Mouse (Mus musculus): ENCODE results near the gene Cbarp. TPM values are rescaled to one million over a fixed set of nuclear protein-coding genes. Genes with fewer than 3 reads are reported as not detected.

Gene Cbarp
- polyA plus RNA-seq, 1 experiment from 2014 or later = 6.8 TPM

- H3K27me3 ChIP-seq (ENCODE audit: poor library complexity, severe bottlenecking) = no peaks in the 10 kb centered on the region
- H3K36me3 ChIP-seq (replicated peaks) = peaks cover 77% of the 10 kb centered on the region
- peaks cover 79% of the 10 kb centered on the region for H3K4me1 ChIP-seq
- H3K4me3 ChIP-seq = peak overlapping the region; percentile 95
- 10% methylated on average over 15 of the region's 15 CpGs for WGBS
- DNase-seq (ENCODE audit: extremely low spot score, low spot score) = peak; percentile 56
- H3K27ac ChIP-seq = peak overlapping the region; percentile 99
- no peaks in the 10 kb centered on the region for H3K9me3 ChIP-seq
These were observed 11.6 kb upstream of the Cbarp start for GRCm38 (mm10) chr10:80152071-80152872.

- Histone ChIP-seq H3K36me3 (replicated peaks) (peaks cover 76% of the 10 kb centered on the region), H3K9me3 (no peaks in the 10 kb centered on the region), H3K4me3 (peak overlapping the region; percentile 95), H3K4me1 (peaks cover 79% of the 10 kb centered on the region), H3K27ac (peak overlapping the region; percentile 99), H3K27me3 (ENCODE audit: poor library complexity, severe bottlenecking) (no peaks in the 10 kb centered on the region)
- DNase-seq (ENCODE audit: extremely low spot score, low spot score) = peak; percentile 65
- WGBS = 0% methylated on average over 26 of the region's 26 CpGs
These were observed 10.8 kb upstream of the Cbarp start for GRCm38 (mm10) chr10:80151211-80152034.

GRCm38 (mm10) chr10:80150226-80151210 is 9.9 kb upstream of the Cbarp start:
- Histone ChIP-seq H3K36me3 (replicated peaks) (peaks cover 76% of the 10 kb centered on the region), H3K4me1 (peaks cover 79% of the 10 kb centered on the region), H3K4me3 (peak overlapping the region; percentile 95), H3K27ac (peak overlapping the region; percentile 99), H3K9me3 (no peaks in the 10 kb centered on the region), H3K27me3 (ENCODE audit: poor library complexity, severe bottlenecking) (no peaks in the 10 kb centered on the region)
- DNase-seq (ENCODE audit: extremely low spot score, low spot score) = peak; percentile 92
- WGBS = under 1% methylated on average over 71 of the region's 71 CpGs

- WGBS = under 1% methylated on average over 87 of the region's 88 CpGs
- Histone ChIP-seq H3K9me3 (no peaks in the 10 kb centered on the region), H3K27ac (peak overlapping the region; percentile 99), H3K4me3 (peak overlapping the region; percentile 95), H3K4me1 (peaks cover 79% of the 10 kb centered on the region), H3K27me3 (ENCODE audit: poor library complexity, severe bottlenecking) (no peaks in the 10 kb centered on the region), H3K36me3 (replicated peaks) (peaks cover 76% of the 10 kb centered on the region)
- DNase-seq (ENCODE audit: extremely low spot score, low spot score) = peak; percentile 100
These were observed 8.9 kb upstream of the Cbarp start for GRCm38 (mm10) chr10:80149291-80150225.

- Histone ChIP-seq H3K36me3 (replicated peaks) (peaks cover 76% of the 10 kb centered on the region), H3K9me3 (no peaks in the 10 kb centered on the region)
- WGBS = under 1% methylated on average over 57 of the region's 57 CpGs
These were observed 8.1 kb upstream of the Cbarp start for GRCm38 (mm10) chr10:80148610-80149290.

GRCm38 (mm10) chr10:80147719-80148601 is 7.3 kb upstream of the Cbarp start, which contains the start of gene Midn:
TSS of gene Midn (plus strand) at chr10:80148272.
- H3K4me1 ChIP-seq = peaks cover 77% of the 10 kb centered on the region
- H3K27me3 ChIP-seq (ENCODE audit: poor library complexity, severe bottlenecking) = no peaks in the 10 kb centered on the region
- H3K27ac ChIP-seq = peak within 1 kb of the TSS; percentile 99
- peak within 1 kb of the TSS; percentile 95 for H3K4me3 ChIP-seq
- H3K9me3 ChIP-seq = no peaks in the 10 kb centered on the region
- peak; percentile 81 for DNase-seq (ENCODE audit: extremely low spot score, low spot score)
- peaks cover 74% of the 10 kb centered on the region for H3K36me3 ChIP-seq (replicated peaks)
- 1% methylated on average over 40 of the region's 42 CpGs for WGBS

More at GRCm38 (mm10) chr10:80148610-80149290, 8.1 kb upstream of the Cbarp start:
- Histone ChIP-seq H3K4me1 (peaks cover 77% of the 10 kb centered on the region), H3K27me3 (ENCODE audit: poor library complexity, severe bottlenecking) (no peaks in the 10 kb centered on the region), H3K4me3 (peak overlapping the region; percentile 95), H3K27ac (peak overlapping the region; percentile 99)
- peak; percentile 88 for DNase-seq (ENCODE audit: extremely low spot score, low spot score)

- Histone ChIP-seq H3K4me1 (peaks cover 77% of the 10 kb centered on the region), H3K36me3 (replicated peaks) (peaks cover 67% of the 10 kb centered on the region), H3K27me3 (ENCODE audit: poor library complexity, severe bottlenecking) (no peaks in the 10 kb centered on the region), H3K4me3 (peak overlapping the region; percentile 95), H3K27ac (peak overlapping the region; percentile 99), H3K9me3 (no peaks in the 10 kb centered on the region)
- no peak for DNase-seq (ENCODE audit: extremely low spot score, low spot score)
- 77% methylated on average over 5 of the region's 5 CpGs for WGBS
These were observed 6.6 kb upstream of the Cbarp start for GRCm38 (mm10) chr10:80147146-80147718.

GRCm38 (mm10) chr10:80146568-80147011 is 6.0 kb upstream of the Cbarp start:
- WGBS = 72% methylated on average over 4 of the region's 4 CpGs
- Histone ChIP-seq H3K27ac (peak overlapping the region; percentile 99), H3K9me3 (no peaks in the 10 kb centered on the region), H3K27me3 (ENCODE audit: poor library complexity, severe bottlenecking) (no peaks in the 10 kb centered on the region), H3K4me3 (peak overlapping the region; percentile 95), H3K36me3 (replicated peaks) (peaks cover 61% of the 10 kb centered on the region), H3K4me1 (peaks cover 77% of the 10 kb centered on the region)
- DNase-seq (ENCODE audit: extremely low spot score, low spot score) = no peak

- Histone ChIP-seq H3K4me1 (peaks cover 80% of the 10 kb centered on the region), H3K27ac (peak overlapping the region; percentile 99), H3K9me3 (no peaks in the 10 kb centered on the region), H3K36me3 (replicated peaks) (peaks cover 54% of the 10 kb centered on the region), H3K4me3 (peak overlapping the region; percentile 95), H3K27me3 (ENCODE audit: poor library complexity, severe bottlenecking) (no peaks in the 10 kb centered on the region)
- DNase-seq (ENCODE audit: extremely low spot score, low spot score) = no peak
- 92% methylated on average over 6 of the region's 6 CpGs for whole genome bisulfite sequencing
These were observed 5.3 kb upstream of the Cbarp start for GRCm38 (mm10) chr10:80145896-80146295.
